Mouse (Mus musculus) lung, adult 2 months (tissue): ENCODE results near the gene Grk6.

Experiments used
- CTCF ChIP-seq: fragments of 200-500 bp; IDR thresholded peaks from 2 replicates; pipeline ENCODE4 v1.5.1; 2011; ENCODE audit warnings: mild to moderate bottlenecking, low read length, control low read depth; ENCODE audit not compliant: insufficient read depth
- POLR2A ChIP-seq: fragments of 200-500 bp; IDR thresholded peaks from 2 replicates; pipeline ENCODE4 v1.6.1; 2011; ENCODE audit warnings: low read depth, mild to moderate bottlenecking, control low read depth, low read length, borderline replicate concordance; ENCODE audit errors: extremely low read depth

- TF ChIP-seq CTCF (no peak), POLR2A (no peak)
These were observed 1.7 kb downstream of the Grk6 start for GRCm38 (mm10) chr13:55446483-55447105.
